Mouse (Mus musculus) lung, adult 10 weeks (tissue): Measurements from ENCODE around the gene Mycs. TPM values are rescaled to one million over a fixed set of nuclear protein-coding genes. Genes with fewer than 3 reads are reported as not detected.

ENCODE experiments used
- polyA plus RNA-seq: library from polyadenylated mRNA; stranded (reverse); fragments of 350-450 nt; fragmentation: Illumina TruSeq; extraction: RNeasy Lipid Tissue Mini Kit (QIAGEN cat#74804); gene quantifications from one replicate; pipeline ENCODE4 v1.2.3, GENCODE M21; 2014; ENCODE audit warnings: low read depth, low replicate concordance; ENCODE audit not compliant: insufficient read depth

Mycs gene
- not detected for polyA plus RNA-seq

DNA sequence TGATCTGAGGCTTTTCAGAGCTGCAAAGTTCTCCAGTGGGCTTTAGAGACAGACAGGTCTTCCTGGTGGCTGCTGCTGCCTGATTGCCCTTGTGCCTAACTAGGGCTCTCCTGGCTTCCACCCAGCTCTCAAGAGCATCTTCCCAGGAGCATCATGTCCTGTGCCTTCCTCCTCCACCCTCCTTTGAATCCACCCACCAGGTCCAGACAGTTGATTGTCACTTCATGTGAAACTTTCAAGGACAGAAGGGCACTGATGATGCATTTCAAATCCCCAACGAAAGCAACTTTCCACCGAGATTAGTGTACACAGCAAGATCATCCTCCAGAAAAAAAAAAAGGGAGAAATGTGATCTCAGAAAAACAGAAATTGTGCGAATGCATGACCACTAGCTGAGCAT lies at the start of gene Mycs:
Mycs (minus strand) TSS at position 101 of the 400 bp plus-strand sequence.

Other genes with a start within 250 kb of the Mycs start
- not detected for gene Btbd35f7, start 199.8 kb upstream of the Mycs start, polyA plus RNA-seq